Mouse (Mus musculus): ENCODE results near the gene Pik3r4. TPM values are rescaled to one million over a fixed set of nuclear protein-coding genes. Genes with fewer than 3 reads are reported as not detected.

The Pik3r4 gene
- 63.6 TPM for total RNA-seq (2023)

GRCm38 (mm10) chr9:105642460-105643371 lies at the start of gene Pik3r4:
TSS of gene Pik3r4 (plus strand) at chr9:105642978.

Other genes with a start within 250 kb of the Pik3r4 start
- 39.3 TPM for gene Aste1, start 247.6 kb upstream of the Pik3r4 start, total RNA-seq (2023)
- gene Nek11, start 247.5 kb upstream of the Pik3r4 start, total RNA-seq (2023), result not detected
- 68.3 TPM for gene Atp2c1, start 115.7 kb upstream of the Pik3r4 start, total RNA-seq (2023)
- 2.0 TPM for gene Col6a6, start 185.2 kb downstream of the Pik3r4 start, total RNA-seq (2023)

Measured in CD8-positive naive resting alpha-beta T cell, adult 57 days (primary cell).